Mouse (Mus musculus): ENCODE measurements around the gene Smarcb1.

DNA sequence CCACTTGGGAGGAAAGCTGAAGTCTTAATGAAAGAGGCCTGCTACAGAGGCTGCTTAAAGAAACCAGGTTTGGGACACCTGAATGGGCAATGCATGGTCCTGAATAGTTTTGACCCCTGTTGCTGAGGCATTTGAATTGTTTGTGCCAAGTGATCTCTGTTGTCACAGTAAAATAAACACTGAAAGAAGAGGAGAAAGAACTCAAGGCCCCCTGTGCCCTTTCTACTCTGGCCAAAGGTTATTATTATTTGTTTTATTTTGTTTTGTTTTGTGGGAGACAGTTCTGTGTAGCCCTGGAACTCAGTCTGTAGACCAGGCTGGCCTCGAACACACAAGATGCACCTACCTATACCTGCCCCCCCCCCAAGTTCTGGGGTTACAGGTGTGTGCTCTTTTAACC is 13.6 kb upstream of the Smarcb1 start:
- TF ChIP-seq CTCF (IDR thresholded peaks at IDR 0.05; ENCODE audit: borderline replicate concordance, insufficient read depth, low read depth, low read length) (no peak), POLR2A (IDR thresholded peaks at IDR 0.05; ENCODE audit: borderline replicate concordance, insufficient read depth, low read length) (no peak)

Data from cerebellum, adult 2 months (tissue).